Mouse (Mus musculus) right cerebral cortex, postnatal 25 days (tissue): ENCODE results near the gene Ttc16.
A peak's percentile ranks its signal among the peaks of the same experiment; 100 is the strongest.

Experiments used
- DNase-seq: peaks from one replicate; pipeline ENCODE4 v3.0.0; 2022

Gene Ttc16

DNA sequence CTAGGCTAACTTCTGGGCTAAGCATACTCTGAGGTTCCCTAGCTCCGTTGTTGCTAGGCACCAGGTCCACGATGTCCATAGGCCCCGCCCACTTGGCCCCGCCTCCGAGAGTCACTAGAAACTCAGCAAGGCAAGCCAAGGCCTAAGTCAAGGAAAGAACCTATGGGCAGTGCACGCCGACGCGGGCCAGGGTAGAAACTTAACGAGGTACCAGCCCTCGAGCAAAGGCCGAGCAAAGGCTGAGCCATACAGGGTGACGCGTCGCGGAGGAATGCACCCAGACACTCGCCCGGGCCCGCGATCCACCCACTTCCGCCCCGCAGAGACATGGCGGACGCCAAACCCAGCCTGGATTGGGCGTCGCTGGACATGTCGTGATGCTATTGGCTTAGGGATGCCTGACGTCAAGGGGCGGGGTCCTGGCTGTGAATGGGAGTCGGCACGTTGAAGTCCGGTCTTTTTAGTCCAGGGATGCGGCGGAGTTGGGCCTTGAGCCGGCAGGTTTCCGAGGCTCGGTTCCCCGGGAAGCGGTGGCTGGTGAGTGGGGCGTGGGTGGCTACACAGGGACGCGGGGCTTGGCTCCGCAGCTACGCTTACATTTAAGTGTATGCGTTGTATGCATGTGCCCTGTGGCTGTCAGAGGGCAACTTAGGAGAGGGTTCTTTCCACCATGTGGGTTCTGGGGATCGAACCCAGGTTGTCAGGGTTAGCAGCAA, at the start of gene Ttc16, which contains the start of gene Ptrh1:
TSS of gene Ttc16 (minus strand) at position 275 of the 716 bp plus-strand sequence.
TSS of gene Ptrh1 (plus strand) at position 428 of the 716 bp plus-strand sequence.
- DNase-seq = peak; percentile 97

DNA sequence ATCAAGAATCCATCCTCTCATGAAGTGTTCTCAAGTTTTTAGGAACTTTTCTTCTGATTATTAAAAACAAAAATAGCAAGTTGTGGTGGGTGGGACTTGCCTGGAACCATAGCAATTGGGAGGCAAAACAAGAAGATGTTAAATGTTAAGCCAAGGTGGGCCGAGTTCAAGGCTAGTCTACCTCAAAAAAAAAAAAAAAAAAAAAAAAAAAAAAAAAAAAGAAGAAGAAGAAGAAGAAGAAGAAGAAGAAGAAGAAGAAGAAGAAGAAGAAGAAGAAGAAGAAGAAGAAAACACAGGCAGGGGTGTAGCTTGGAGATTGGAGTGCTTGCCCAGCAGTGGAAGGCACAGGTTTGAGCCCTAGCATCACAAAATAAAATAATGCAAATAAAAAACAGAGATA, 49.3 kb upstream of the Ttc16 start:
- DNase-seq = no peak

DNA sequence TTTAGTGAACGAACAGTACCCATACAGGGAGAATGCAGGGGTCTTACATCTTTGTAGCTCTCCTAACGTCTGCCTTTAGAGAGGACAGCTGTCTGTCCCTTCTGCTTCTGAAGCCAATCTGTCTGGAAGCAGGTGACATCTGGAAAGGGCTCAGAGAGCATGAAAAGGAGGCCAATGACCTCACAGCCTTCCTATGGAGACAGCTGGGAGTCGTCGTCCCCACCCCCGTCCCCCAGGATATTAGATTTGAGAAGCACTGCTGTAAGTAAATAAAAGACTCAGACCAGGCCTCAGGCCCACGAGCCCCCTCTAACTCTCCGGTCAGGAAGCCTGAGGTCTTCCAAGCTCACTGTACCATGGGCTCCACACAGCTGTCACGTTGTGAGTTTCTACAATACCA, 48.7 kb upstream of the Ttc16 start:
- DNase-seq = no peak

DNA sequence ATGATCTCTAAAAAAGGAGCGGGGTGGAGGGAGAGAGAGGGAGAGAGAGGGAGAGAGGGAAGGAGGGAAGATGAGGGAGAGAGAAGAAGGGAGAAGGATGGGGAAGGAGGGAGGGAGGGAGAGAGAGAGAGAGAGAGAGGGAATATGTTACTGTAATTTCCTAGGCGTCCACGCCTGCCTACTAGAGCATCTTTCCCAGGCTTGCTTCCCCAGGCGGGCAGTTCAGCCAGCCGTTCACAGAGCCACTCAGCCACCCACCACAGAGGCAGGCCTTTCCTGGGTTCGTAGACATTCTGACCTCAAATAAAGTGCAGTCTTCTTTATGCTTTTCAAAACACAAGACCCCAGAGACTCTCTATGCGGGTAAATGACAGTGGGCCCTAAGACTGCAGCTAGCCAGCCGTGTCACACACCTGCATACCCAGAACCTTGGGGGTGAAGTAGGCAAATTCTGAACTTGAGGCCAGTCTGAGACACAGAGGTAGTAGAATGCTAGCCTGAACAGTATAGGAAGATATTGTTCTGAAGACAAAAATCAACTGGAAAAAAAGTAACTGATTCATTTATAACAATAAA, 48.2 kb upstream of the Ttc16 start:
- DNase-seq = no peak

DNA sequence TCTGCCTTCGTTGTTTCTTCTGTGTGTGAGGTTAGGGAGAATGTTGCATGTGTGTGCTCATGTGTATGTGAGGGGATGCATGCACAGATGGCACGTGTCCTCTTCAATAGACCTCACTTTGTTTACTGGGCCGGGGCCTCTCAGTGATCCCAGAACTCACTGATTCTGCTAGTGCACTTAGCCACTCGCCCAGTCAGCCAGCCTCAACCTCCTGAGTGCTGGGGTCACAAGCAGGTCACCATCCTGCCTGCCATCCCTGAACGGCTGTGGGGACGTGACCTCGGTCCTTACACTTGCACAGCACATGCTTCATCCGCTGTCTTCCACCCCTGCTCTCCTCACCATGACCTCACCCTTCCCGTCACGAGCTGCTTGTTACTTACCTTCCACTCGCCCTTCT, 47.7 kb upstream of the Ttc16 start:
- no peak for DNase-seq

DNA sequence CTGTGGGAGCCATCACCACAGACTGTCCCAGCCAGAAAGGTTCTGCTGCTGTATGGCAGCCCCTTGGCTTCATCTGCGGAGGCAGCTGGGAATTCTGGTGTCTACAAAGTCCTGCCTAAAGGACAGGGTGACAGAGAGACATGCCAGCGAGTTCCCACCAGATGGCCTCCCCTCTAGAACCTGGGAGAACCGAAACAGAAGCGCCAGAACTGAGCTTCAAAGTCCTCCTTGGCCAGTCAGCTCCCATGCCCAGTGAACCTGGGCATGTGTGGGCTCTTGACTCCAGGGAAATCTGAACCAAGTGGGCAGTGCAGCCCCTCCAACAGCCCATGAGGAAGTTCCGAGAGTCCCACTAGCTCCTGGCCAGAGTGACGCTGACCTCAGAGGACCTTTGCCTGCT, 47.2 kb upstream of the Ttc16 start:
- no peak for DNase-seq

DNA sequence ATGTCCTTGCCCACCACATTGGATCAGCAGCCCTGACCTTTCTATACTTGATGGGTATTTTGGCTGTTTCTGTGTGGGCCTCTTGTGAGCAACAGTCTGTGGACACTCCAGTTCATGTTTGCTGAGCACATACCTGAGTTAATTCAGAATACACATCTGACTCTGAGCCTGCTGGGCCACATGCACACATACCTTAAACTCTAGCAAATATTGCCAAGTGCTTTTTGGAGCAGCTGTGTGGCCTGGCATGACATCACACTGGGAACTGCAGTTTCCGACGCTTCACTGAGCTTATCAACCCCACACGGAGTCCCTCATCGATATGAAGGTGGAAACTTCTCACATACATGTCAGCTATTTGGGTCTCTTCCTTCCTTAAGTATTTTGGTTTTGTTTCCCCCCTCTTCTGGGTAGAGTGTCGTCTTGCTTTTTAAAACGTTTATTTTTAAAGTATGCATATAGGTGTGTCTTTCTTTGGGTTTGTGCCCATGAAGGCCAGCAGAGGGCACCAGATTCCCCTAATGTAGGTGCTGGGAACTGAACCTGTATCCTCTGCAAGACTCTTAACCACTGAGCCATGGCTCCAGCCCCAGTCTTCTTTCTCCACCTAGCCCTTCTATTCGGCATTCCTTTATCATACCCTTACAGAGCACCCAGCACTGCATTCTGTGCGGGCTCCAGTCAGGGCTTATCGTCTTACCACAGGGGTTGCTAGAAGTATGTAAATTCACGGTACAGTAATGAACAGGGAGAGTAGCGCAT, 45.8 kb upstream of the Ttc16 start:
- no peak for DNase-seq

DNA sequence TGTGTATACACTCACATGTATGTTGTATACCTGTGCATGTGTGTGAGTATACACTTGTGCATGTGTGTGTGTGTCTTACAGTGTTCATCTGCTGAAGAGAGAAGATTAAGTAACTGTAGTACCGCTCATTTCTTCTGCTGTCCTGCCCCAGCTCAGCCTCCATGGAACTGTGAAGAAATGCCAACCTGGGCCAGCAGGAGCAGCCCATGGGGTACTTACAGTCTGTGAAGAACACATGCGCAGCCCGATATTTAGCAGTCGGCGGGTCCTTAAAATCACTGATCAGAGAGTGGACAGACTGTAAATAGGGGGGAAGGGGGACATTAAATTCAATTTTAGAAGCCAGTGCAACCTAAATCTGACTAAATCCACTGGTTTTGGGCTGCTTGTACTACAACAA, 42.8 kb upstream of the Ttc16 start:
- DNase-seq = no peak

DNA sequence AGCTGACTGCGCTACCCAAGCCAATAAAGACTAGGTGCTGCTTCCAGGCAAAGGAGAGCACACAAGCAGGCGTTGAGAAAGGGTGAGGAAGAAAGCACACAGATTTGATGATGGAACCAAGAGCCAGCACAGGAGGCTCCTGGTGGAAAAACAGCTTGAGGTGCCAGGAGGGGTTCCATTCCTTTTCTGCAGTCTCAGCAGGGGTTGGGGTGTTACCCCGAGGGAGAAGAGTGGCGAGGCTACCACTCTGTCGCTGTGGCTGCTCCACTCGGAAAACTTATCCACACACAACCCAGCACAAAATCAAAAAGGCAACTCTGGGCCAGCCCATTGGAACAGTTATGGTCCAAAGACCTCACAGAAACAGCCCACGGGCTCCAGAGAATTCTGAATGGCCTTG, 42.2 kb upstream of the Ttc16 start:
- DNase-seq = no peak

DNA sequence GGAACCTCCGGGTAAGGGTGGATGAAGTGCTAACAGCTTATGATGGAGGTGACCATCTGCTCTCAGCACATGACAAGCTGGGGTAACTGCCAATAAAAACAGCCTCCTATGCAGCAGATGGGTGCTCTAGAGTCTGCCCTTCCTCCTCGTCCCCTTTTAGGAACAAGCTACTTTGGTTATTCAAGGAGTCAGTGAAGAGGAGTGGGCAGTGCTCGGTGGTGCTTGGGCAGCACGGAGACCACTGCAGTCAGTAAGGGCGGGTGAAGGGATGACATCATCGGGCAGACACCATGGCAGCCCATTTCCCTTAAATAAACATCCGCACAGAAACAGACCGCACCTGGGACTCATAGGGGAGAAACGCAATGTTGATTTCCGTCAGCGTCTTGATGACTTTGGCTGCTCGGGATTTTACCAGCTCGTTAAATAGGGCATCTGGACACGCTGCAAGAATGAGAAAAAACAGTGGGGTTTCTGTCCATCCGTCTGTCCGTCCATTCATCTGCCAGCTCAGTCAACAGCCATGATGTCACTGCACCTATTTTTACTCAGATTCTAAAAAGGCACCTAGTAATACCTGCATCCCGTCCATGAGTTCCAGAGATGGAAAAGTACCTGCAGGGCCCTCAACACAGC, 41.6 kb upstream of the Ttc16 start:
- DNase-seq = peak; percentile 66

DNA sequence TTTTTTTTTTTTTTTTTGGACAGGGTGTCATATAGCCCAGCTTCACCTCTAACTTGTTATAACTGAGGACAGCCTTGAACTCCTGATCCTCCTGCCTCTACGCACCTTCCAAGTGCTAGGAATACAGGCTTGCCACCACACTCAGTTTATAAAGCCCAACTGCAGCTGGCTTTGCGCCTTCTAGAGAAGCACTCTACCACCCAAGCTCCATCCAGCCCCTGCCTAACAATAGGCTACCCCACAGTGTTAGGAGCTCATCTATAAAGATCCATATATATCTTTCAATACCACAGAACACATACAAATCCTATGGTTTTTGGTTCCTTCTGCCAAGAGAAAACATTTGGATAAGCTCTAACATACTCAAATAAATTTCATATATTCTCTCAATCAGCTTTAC, 41.1 kb upstream of the Ttc16 start:
- DNase-seq = no peak

DNA sequence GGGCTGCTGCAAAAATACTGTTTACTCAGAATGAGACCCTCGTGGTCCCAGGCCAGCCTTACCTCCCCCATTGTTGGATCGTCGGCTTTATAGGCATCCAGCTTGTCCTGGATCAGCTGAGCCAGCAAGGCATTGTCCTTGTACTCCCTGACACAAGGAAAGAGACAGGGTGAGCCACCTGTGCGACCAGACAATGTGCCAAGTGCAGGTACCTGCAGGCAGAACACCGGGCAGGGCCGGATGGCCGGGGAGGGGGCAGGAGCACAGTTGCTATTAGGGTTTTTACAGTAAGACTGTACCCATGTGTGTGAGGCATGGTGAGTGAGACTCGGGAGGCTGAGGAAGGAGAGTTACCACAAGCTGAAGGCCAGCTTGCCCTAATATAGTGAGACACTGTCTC, 36.5 kb upstream of the Ttc16 start:
- no peak for DNase-seq

DNA sequence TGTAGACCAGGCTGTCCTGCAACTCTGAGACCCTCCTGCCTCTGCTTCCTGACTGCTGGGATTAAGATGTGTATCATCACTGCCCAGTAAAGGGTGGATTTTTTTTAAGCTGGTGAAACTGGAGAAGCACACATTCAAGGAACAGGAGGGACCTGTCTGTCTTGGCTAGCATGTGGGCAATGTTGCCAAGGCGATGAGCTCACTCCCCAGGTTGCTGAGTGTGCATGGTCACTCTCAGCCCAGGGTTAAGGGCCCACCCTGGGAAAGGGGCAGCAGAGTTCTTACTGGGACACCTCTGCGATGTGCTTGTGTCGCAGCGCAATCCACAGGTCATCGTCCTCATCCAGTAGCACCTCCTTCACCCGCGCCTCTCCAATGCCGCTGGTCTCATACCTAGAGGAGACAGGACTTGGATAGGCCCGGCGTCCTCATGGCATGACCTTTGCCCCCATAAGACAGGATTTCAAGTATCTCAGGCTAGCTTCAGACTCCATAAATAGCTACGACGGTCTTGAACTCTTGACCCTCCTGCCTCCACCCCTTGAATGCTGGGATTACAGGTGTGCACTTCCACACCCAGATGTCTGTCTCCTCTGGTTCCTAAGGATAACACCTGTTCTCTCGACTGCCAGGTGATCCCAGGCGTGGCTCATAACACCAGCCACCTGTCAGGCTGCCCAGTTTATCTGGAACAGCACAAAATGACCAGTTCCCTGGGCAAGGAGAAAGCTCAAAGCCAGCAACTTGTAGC, 33.6 kb upstream of the Ttc16 start:
- DNase-seq = no peak

DNA sequence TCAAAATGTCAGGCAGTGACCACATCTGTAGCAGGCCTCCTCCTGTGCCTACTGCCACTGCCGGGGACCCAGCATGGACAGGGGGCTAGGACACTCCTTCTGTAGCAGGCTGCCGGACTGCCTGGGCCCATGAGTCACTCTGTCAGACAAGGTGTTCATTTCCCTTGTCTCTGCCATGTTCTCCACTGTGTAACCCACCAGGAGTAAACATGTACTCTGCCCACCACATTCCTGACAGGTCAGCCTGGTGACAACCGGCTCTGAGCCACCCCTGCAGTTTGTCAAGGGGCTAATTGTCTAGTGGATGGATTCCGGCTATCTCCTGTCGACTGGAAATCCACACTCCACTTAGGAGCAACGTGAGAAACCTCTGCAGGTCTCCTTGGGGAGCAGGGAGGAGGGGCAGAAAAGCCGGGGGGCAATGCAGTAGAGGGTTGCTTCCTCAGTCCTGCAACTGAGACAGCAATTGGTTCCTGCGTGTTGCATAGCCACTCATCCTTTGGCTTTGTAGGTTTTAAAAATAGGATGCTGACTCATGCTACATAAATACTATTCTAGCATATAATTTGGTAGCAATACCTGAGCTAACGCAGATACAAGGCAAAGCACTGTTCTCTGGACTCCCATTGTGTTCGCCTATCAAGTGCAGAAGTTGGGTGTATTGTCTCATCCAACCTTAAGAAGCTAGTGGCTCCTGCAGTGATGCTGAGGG, 23.0 kb upstream of the Ttc16 start:
- DNase-seq = peak; percentile 22

DNA sequence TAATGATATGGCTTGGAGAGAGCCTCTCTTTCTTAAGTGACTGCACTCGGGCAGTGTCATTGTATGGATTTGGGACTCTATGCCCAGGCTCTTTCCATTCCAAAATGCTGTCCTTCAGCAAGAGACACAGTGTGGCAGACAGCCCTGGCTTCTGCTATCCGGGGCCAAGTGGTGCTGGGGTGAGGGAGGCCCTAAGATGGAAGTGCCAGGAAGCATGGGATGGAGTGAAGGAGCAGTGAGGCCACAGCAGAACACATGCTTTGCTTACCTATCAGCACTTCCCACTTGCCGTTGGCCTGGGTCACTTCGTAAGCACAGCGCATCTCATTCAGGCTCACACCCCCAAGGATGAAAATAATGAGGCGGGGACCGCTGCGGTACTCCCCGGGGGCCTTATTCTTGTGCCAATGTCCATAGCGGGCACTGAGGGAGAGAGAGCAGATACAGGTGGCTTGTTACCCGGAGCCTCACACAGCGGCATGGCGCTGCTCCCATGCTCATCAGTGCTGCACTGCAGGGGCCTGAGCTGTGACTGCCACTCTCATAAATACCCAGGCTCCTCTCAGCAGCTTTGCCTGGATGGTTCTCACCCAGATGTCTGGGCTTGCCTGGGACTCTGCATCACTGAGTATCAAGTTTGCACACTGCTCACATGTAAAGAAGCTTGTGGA, 20.4 kb upstream of the Ttc16 start:
- no peak for DNase-seq

DNA sequence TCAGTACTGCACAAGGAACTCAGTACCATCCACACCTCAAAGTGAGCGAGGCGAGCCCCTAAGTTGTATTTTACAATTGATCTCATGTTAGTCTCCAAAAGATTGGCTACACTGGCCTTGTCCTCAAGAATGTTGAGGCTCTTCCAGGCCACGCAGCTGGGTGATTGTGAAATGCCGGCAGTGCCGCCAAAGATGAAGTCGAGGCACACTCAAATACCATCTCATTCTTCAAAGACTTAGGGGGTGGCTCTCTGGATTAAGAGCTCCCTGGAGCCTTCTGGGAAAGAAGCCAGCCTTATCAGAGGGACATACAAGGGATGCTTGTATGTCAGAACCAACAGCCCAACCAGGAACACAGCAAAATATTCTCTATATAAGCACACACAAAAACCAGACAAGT, 15.9 kb upstream of the Ttc16 start:
- DNase-seq = no peak

DNA sequence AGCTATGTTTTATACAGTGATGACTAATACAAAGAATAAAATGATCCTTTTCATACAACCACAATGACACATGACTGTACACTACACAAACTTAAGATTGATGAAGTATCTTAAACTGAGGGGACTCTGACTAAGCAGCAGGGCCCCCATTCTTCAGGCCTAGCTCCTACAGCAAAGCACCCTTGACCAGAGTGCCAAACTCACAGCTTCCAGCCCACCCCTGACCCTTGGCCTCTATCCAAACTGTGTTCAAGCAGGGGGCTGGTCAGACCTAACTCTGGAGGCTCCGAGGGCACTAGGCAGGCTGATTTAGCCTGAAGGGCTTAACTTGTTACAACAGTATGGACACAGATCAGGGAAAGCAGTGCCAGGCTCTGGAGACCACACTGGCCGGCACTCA, 13.1 kb upstream of the Ttc16 start:
- no peak for DNase-seq

DNA sequence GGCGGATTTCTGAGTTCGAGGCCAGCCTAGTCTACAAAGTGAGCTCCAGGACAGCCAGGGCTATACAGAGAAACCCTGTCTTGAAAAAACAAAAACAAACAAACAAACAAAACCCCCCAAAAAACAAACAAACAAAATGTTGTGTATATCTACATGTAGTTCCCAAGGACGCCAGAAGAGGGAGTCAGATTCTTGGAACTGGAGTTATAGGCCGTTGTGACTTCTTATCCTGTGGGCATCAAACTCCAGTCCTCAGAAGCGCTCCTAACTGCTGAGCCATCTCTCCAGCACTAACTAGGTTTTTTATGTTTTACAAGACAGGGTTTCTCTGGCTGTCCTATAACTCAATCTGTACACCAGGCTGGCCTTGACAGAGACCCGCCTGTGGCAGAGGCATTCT, 11.7 kb upstream of the Ttc16 start:
- no peak for DNase-seq

DNA sequence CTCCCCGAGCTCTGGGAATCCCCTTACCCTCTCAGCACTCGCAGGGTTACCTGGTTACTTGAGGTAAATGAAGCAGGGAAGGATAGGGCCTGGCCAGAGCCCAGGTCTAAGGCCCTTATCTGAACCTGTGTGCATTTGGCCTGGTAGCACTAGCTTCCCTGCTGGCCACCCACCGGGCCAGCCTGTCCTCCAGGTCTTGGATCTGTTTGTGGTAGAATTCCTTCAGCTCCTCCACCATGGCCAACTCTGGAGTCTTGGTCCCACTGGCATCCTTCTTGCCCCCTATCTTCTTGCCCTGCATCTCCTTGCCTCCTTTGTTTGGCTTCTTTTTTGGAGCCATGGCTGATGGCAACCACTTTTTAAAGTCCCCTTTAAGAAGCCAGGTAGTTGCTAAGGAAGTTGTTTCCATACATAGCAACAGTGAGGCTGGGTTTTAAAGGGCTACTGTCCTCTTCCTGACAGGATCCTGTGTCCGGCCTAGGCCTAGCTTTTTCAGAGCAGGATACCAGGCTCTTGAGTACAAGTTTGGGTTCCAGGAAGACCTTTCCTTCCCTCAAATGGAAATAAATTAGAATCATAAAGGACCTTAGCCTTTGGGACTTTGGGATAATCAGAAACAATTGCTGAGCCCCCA, 8.7 kb upstream of the Ttc16 start, which contains the start of gene Cfap157:
TSS of gene Cfap157 (minus strand) at position 381 of the 634 bp plus-strand sequence.
- DNase-seq = no peak

DNA sequence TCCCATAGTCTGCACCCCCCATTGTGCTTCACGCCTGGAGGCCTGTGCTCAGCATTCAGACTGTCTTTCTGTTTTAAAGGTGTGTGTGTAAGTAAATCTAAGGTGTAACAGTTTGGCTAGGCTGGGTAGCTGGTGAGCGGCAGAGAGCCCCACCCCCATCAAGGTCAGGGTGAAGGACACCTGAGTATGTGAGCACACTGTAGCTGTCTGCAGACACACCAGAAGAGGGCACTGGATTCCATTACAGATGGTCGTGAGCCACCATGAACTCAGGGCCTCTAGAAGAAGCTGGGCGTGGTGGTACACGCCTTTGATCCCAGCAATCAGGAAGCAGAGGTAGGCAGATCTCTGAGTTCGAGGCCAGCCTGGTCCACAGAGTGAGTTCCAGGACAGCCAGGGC, 6.3 kb upstream of the Ttc16 start:
- DNase-seq = no peak

DNA sequence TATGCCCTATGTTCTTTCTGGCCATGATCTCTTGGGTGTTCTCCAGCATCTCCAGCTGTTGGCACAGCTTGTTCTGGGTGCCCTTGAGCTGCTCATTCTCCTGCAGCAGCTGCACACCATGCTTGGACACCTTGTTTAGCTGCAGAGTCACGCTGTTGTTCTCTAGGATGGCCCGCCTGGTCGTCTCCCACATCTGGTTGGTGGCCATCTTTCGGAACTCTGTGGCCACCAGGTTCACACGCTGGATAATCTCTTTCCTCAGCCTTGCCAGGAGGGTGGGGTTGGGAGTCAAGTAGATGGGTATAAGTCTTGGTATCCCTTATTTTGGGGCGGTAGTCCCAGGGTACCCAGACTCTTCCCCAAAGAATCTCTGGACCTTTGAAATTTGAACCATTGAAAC, 4.3 kb upstream of the Ttc16 start:
- no peak for DNase-seq
